Mouse (Mus musculus): ENCODE data around the gene Tbx19. TPM values are rescaled to one million over a fixed set of nuclear protein-coding genes. Genes with fewer than 3 reads are reported as not detected.

The Tbx19 gene
- polyA plus RNA-seq (2014; fragmentation: Illumina TruSeq; extraction: RNeasy Lipid Tissue Mini Kit (QIAGEN cat#74804)), result not detected

GRCm38 (mm10) chr1:165160723-165161405 lies at the start of gene Tbx19:
TSS of gene Tbx19 (minus strand) at chr1:165160773.

GRCm38 (mm10) chr1:165193880-165194661 lies 33.5 kb upstream of the Tbx19 start, which contains the start of gene Sft2d2:
TSS of gene Sft2d2 (minus strand) at chr1:165194438.

Other genes starting within 250 kb of the Tbx19 start
- not detected for gene Xcl1, start 225.2 kb downstream of the Tbx19 start, polyA plus RNA-seq (2014; fragmentation: Illumina TruSeq; extraction: RNeasy Lipid Tissue Mini Kit (QIAGEN cat#74804))
- gene Sft2d2, start 33.7 kb upstream of the Tbx19 start, polyA plus RNA-seq (2014; fragmentation: Illumina TruSeq; extraction: RNeasy Lipid Tissue Mini Kit (QIAGEN cat#74804)), result 56.3 TPM
- gene Tiprl, start 76.2 kb upstream of the Tbx19 start, polyA plus RNA-seq (2014; fragmentation: Illumina TruSeq; extraction: RNeasy Lipid Tissue Mini Kit (QIAGEN cat#74804)), result 127 TPM
- 7.2 TPM for gene Gpr161, start 135.0 kb upstream of the Tbx19 start, polyA plus RNA-seq (2014; fragmentation: Illumina TruSeq; extraction: RNeasy Lipid Tissue Mini Kit (QIAGEN cat#74804))

Measured in ovary, adult 10 weeks (tissue).